Mouse (Mus musculus) olfactory bulb, adult 2 months (tissue): Measurements from ENCODE around the gene Ccdc24. TPM values are rescaled to one million over a fixed set of nuclear protein-coding genes. Genes with fewer than 3 reads are reported as not detected.
A peak's percentile ranks its signal among the peaks of the same experiment; 100 is the strongest.

Experiments used
- H3K27ac ChIP-seq: fragments of 200-500 bp; 2 replicates; pipeline ENCODE4 v1.5.1; 2012; ENCODE audit warnings: low read depth, low read length; ENCODE audit not compliant: insufficient read depth
- H3K4me1 ChIP-seq: fragments of 200-500 bp; 2 replicates; pipeline ENCODE4 v1.6.1; 2012; ENCODE audit warnings: low read length; ENCODE audit not compliant: control insufficient read depth, insufficient read depth
- H3K4me3 ChIP-seq: fragments of 200-500 bp; 2 replicates; pipeline ENCODE4 v1.5.1; 2012; ENCODE audit warnings: mild to moderate bottlenecking, low read depth, low read length, moderate library complexity; ENCODE audit not compliant: insufficient read depth
- CTCF ChIP-seq: fragments of 200-500 bp; IDR thresholded peaks from 2 replicates; pipeline ENCODE4 v1.5.1; 2012; ENCODE audit warnings: low read depth, mild to moderate bottlenecking, low read length, moderate library complexity; ENCODE audit not compliant: insufficient read depth
- POLR2A ChIP-seq: fragments of 200-500 bp; IDR thresholded peaks from 2 replicates; pipeline ENCODE4 v1.6.1; 2012; ENCODE audit warnings: mild to moderate bottlenecking, low read depth, low read length, moderate library complexity; ENCODE audit not compliant: insufficient read depth
- WGBS: fragments of 180-500 bp; shearing (Covaris S2); methylation state at CpG from one replicate; pipeline ENCODE4 v1.1.7; 2018; 5-methylcytosine and 5-hydroxymethylcytosine counted together
- polyA plus RNA-seq: library from polyadenylated mRNA; stranded (reverse); fragments of >200 nt; gene quantifications from 2 replicates; pipeline ENCODE4 v1.2.4, GENCODE M21; 2012; ENCODE audit warnings: low replicate concordance; ENCODE audit not compliant: missing spikeins, insufficient read depth, insufficient read length

Gene Ccdc24
- polyA plus RNA-seq, 1 experiment = not detected

DNA sequence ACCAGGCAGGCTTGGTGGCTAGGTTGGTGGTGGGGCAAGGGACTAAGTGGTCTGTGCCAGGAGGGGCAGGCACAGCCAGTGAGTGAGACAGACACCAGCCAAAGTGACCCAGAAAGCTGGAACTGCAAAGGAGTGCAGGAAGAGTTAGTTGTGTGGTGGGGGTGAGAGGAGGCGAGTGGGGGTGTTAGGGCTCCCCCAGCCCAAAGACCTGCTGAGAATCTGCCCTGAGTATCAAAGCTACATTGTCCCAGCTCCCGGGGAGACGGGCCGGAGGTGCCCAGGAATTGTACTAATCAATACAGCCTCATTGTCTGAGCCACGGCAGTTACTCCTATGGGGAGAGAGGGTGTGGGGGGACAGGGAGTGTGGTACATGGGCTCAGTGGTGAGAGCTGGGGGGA lies 22.9 kb downstream of the Ccdc24 start:
- no peak overlapping the region for H3K4me3 ChIP-seq
- peaks cover 10% of the 10 kb centered on the region for H3K4me1 ChIP-seq
- 67% methylated on average over 5 of the region's 5 CpGs for WGBS
- TF ChIP-seq POLR2A = no peak
- no peak for TF ChIP-seq CTCF
- 0 out of 2 replicates have a peak overlapping the region, but pooled peaks have one; percentile 8 for H3K27ac ChIP-seq

DNA sequence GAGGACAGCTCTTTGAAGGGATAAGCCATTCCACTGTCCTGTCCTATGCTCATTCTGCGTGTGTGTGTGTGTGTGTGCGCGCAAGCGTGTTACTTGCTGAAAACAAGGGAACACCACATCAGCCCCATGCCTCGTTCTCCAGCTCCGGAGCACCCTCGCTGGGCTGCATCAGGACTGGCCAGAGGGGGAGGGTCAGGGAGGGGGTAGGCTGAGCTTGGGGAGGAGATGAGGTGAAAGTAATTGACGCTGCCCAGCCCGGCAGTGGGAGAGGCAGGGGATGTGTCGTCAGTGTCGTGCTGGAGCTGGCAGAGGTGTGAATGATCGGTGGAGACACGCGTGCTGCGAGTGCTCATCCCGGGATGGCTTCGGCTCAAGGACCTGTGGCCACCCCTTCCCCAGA lies 23.3 kb downstream of the Ccdc24 start:
- Histone ChIP-seq H3K4me3 (no peak overlapping the region), H3K27ac (0 out of 2 replicates have a peak overlapping the region, but pooled peaks have one; percentile 8), H3K4me1 (peaks cover 10% of the 10 kb centered on the region)
- 72% methylated on average over 17 of the region's 17 CpGs for WGBS
- no peak for TF ChIP-seq CTCF
- TF ChIP-seq POLR2A = no peak

- Histone ChIP-seq H3K4me3 (no peak overlapping the region), H3K27ac (no peak overlapping the region), H3K4me1 (peaks cover 10% of the 10 kb centered on the region)
- 50% methylated on average over 2 of the region's 2 CpGs for WGBS
- TF ChIP-seq POLR2A (no peak), CTCF (no peak)
Observed at GRCm38 (mm10) chr4:117847011-117847410, 25.3 kb downstream of the Ccdc24 start.

- WGBS = 96% methylated on average over 4 of the region's 4 CpGs
- TF ChIP-seq CTCF (no peak), POLR2A (no peak)
- no peak overlapping the region for H3K27ac ChIP-seq
- H3K4me3 ChIP-seq = no peak overlapping the region
- H3K4me1 ChIP-seq = peaks cover 10% of the 10 kb centered on the region
Observed at GRCm38 (mm10) chr4:117846261-117846660, 26.1 kb downstream of the Ccdc24 start.

GRCm38 (mm10) chr4:117845316-117845715 lies 27.0 kb downstream of the Ccdc24 start:
- no peak for TF ChIP-seq POLR2A
- TF ChIP-seq CTCF = no peak
- H3K4me1 ChIP-seq = peaks cover 10% of the 10 kb centered on the region
- H3K27ac ChIP-seq = no peak overlapping the region
- WGBS = 87% methylated on average over 11 of the region's 11 CpGs
- H3K4me3 ChIP-seq = no peak overlapping the region

DNA sequence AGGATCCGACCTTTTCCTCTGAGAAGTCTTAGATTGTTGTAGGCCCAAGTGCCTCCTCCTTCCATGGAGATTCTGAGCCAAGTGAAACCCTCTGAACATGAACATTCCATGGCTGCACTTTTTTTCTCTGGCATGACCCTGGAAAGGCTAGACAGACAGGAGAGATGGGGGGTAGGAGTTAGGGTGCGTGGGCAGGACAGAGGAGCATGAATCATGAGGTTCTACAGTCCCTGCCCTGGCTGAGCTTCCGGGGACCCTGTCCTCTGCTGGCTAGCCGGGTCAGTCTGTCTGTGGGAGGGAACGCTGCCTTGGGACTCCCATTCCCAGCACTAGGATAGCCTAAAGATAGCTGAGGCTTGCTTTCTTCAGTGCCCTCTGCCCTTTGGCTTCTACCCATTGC lies 27.9 kb downstream of the Ccdc24 start:
- peaks cover 10% of the 10 kb centered on the region for H3K4me1 ChIP-seq
- 83% methylated on average over 5 of the region's 5 CpGs for WGBS
- TF ChIP-seq POLR2A (no peak), CTCF (no peak)
- no peak overlapping the region for H3K27ac ChIP-seq
- H3K4me3 ChIP-seq = no peak overlapping the region

- TF ChIP-seq CTCF (no peak), POLR2A (no peak)
- 82% methylated on average over 5 of the region's 5 CpGs for WGBS
- H3K4me1 ChIP-seq = peaks cover 3% of the 10 kb centered on the region; the same call in 1 of the 2 replicates
- no peak overlapping the region for H3K4me3 ChIP-seq
- no peak overlapping the region for H3K27ac ChIP-seq
Observed at GRCm38 (mm10) chr4:117843101-117843500, 29.3 kb downstream of the Ccdc24 start.

GRCm38 (mm10) chr4:117841566-117841965 lies 30.8 kb downstream of the Ccdc24 start:
- H3K4me3 ChIP-seq = no peak overlapping the region
- H3K4me1 ChIP-seq = no peaks in the 10 kb centered on the region
- H3K27ac ChIP-seq = no peak overlapping the region
- TF ChIP-seq POLR2A (no peak), CTCF (no peak)
- WGBS = 78% methylated on average over 3 of the region's 3 CpGs

GRCm38 (mm10) chr4:117840821-117841220 lies 31.5 kb downstream of the Ccdc24 start:
- Histone ChIP-seq H3K4me1 (no peaks in the 10 kb centered on the region), H3K27ac (no peak overlapping the region), H3K4me3 (no peak overlapping the region)
- TF ChIP-seq POLR2A (no peak), CTCF (no peak)
- WGBS = 97% methylated on average over 5 of the region's 5 CpGs

DNA sequence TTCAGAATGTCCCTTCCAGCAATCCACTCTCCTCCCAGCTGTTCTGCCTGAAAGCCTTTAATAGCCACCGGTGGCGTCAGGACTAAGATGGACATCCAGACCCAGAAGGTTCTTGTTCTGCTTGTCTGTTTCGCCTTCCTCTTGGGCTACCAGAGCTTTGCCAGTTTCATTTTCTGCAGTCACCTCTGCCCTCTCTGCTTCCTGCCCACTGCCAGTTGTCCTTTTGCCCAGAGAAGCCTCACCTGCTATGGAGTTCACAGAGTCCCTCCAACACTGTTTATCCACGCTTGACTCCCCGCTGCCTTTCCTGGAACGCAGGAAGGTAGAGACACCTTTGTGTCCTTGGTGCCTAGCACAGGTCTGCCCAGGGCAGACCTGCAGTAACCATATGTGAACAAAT lies 33.0 kb downstream of the Ccdc24 start:
- Histone ChIP-seq H3K4me3 (no peak overlapping the region), H3K4me1 (peaks cover 2% of the 10 kb centered on the region; the same call in 1 of the 2 replicates), H3K27ac (no peak overlapping the region)
- TF ChIP-seq POLR2A = no peak
- TF ChIP-seq CTCF = no peak
- WGBS = 89% methylated on average over 6 of the region's 6 CpGs
